Mouse (Mus musculus): ENCODE measurements around the gene Nckap1l.
"Not testable (repeated sequence)": the region's sequence is repeated elsewhere in the genome, so short reads cannot be mapped to it uniquely, and the experiment has no call there.

The Nckap1l gene

DNA sequence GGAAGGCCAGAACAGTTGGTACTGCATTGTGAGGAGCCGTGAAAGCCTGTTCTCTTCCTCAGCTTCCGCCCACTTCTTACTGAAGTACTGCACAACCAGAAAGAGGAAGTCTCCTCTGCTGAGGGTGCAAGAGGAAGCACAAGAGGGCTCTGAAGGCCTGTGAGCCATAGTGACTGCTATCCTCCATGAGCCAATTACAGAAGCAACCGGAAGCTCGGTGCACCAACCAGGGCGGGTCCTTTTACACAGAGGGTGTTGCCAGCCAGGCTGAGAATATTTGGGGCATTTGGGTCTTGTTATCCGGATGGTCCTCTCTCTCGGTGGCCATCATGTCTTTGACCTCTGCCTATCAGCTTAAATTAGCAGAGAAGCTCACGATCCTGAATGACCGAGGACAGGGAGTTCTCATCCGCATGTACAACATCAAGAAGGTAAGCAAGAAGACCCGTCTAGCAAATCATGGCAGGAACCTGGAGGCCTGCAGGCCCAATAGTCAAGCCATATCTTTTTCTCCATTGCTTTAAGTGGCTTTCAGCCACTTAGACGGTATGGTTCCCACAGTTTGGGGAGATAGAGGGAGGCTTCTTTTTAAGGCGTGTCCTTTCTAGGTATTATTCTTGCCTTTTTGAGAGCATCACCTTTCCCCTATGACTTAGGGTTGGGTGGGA is at the start of gene Nckap1l:
Nckap1l (plus strand) TSS at position 244 of the 668 bp plus-strand sequence.
- peak; percentile 20 for DNase-seq

DNA sequence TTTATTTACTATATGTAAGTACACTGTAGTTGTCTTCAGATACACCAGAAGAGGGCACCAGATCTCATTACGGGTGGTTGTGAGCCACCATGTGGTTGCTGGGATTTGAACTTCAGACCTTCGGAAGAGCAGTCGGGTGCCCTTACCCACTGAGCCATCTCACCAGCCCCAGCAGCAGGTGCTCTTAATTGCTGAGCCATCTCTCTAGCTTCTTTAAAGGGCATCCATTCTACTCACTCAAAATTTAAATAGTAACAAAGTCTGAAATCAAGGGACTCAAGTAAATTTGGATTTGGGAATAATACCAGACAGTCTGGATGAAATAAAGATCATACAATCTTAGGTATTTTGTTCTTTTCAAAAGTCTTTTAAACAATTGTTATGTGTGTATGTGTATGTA is 48.0 kb upstream of the Nckap1l start:
- not testable (repeated sequence) for DNase-seq

- DNase-seq, result peak; percentile 12
Observed at GRCm38 (mm10) chr15:103427017-103427416, 26.6 kb upstream of the Nckap1l start.

DNA sequence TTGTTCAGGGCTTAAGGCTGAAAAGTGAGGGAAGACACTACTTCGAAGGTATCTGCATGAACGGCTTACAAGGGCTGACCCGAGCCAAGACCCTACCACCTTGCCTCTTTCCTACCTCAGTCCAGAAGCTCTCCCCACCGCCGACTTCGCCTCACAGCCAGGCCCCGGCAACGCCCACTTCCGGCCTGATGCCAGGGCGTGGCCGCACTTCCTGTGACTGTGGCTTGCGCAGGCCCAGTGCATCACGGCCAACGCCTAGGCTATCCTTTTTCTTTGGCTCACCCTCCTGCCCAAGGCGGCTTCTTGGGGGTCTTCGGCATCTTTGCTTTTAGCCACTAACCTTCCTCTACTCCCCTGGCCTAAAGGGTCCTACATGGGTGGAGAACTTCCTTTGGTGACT is 23.4 kb upstream of the Nckap1l start, which contains the start of gene Gtsf1:
Gtsf1 (minus strand) TSS at position 230 of the 400 bp plus-strand sequence.
- DNase-seq, result no peak

DNA sequence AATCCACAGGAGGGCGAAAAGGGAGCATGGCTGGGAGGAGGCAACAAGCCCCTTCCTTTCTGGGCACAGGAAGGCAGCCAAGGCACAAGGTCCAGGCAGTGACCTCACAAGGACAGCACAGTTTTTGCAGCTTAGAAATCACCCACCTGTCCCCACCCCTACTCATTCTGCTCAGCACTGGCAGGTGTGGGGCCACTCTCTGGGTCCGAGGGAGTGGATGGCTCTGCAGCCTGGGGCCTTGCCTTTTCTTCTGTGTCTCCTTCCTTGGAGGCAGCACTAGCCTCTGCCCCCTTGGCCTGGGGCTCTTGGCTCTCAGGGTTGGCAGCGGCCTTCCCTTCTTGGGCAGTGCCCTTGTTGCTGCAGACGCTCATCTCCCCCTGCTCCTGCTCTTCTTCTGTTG is 7.6 kb upstream of the Nckap1l start:
- DNase-seq, result not testable (repeated sequence)

- no peak for DNase-seq
Observed at GRCm38 (mm10) chr15:103448369-103448768, 5.2 kb upstream of the Nckap1l start, which contains the start of gene Gtsf2. Gtsf2 (minus strand) TSS chr15:103448469.

GRCm38 (mm10) chr15:103454449-103454848 is 855 bp downstream of the Nckap1l start:
- DNase-seq, result no peak

GRCm38 (mm10) chr15:103462539-103463261 is 9.1 kb downstream of the Nckap1l start:
- DNase-seq, result no peak

- DNase-seq, result no peak
Observed at GRCm38 (mm10) chr15:103471488-103472194, 18.0 kb downstream of the Nckap1l start.

DNA sequence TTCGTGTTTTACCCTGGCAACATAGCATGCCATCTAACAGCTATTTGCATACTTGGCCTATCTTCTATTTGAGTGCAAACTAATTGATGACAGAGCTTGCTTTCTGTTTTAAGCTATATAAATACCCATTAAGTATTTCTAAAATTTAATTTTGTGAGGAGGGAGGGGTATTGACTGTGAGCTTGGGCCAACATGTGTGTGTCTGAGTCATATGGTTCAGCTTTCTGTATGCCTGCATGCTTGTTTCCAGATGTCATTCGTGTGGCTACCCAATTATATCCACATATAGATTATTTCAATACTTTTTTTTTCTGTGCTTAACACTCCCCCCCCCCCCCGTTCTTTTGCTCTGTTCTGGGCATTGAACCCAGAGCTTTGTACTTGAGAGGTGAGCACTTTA is 18.7 kb downstream of the Nckap1l start:
- DNase-seq, result no peak

DNA sequence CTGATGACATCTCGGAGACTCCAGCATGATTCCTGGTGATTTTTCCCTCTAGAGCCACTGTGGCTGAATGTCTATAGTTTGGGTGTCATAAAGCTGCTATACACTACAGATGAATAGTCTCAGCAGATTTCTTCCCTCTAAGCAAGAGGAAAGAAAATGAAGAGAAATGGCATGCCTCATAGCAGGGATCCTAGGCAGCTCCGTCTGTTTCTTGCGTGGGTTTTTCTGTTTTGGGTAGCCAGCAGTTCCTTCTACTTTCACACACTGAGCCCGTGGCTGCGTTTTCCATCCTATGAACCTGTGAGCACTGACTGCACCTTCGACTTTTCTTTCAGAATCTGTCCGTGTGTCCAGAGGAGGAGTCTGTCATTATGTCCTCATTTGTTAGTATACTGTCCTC is 19.6 kb downstream of the Nckap1l start:
- no peak for DNase-seq

GRCm38 (mm10) chr15:103473769-103474168 is 20.2 kb downstream of the Nckap1l start:
- DNase-seq, result no peak

DNA sequence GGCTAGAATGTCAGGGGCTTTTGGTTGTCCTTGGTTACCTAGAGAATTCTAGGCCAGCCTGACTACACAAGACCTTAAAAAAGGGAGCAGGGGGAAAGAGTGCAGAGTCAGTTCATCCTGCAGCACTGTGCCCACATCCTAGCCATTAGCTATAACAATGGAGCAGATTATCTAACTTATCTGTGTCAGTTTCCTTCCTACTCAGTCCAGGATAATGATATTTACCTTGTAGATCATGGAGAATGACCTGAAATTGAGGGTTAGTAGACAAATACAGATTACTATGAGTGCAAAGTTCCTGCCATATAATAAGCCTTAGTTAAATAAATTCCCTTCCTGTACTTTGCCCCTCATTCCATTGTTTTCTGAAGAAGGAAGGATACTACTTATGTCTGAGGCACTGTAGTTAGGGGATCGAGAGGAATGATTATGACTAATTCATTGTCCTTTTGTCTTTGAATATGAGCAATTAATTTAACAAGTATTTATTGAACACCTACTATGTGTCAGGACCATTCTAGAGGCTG is 25.5 kb downstream of the Nckap1l start:
- DNase-seq, result no peak

GRCm38 (mm10) chr15:103480129-103480528 is 26.5 kb downstream of the Nckap1l start:
- no peak for DNase-seq

DNA sequence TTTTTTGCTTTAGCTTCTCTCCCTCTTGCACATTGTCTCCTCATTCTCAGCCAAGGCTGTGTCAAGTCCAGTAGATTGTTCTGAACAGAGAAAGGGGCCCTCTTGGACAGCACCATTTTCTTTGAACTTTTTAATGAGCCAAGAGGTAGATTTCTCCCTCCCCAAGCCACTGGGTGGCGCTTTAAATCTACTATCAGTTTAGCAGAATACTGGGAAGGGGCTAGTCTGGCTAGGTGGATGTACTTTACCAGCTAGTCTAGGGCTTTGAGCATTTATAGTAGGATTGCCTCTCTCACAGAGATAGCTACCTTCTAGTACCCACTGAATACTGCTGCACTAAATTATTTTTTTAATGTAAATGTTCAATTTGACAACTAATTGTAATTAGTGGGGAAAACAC is 28.9 kb downstream of the Nckap1l start:
- DNase-seq, result no peak

DNA sequence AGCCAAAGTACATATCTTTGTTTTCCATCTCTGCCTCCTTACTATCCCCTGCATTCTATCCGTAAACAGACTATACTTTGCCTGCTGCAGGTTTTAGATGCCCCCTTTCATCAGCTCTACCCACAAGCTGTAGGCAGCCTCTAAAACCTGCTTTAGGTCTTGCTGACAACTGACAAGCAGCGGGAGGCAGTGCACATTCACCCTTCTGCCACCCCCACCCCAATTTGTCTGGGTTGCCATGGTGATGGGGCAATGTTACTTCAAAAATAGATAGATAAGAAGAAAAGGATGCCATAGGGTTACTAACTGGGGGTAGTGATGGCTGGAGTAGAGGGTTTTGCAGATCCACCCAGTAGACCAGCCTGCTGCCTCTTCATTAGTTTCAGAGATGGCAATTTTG is 30.9 kb downstream of the Nckap1l start:
- no peak for DNase-seq

- DNase-seq, result no peak
Observed at GRCm38 (mm10) chr15:103485106-103485505, 31.5 kb downstream of the Nckap1l start.

- DNase-seq, result no peak
Observed at GRCm38 (mm10) chr15:103486658-103487057, 33.1 kb downstream of the Nckap1l start.

DNA sequence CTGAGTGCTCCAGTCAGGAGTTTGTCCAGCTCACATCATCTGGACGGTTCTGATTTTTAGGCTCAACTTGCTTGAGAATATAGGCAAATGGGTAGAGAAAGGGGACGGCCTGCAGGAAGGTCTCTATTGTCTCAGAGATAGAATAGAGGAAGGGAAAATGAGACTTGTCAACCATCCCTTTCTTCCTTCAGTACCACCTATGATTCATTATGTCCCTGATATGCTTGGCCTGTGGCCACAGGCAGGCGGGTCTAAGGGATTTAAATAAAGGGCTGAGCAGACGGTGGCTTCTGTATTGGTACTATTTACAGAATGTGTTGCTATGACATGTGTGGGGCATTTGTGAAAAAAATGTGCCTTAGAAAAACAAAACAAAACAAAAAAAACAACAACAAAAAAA is 34.7 kb downstream of the Nckap1l start:
- DNase-seq, result no peak

DNA sequence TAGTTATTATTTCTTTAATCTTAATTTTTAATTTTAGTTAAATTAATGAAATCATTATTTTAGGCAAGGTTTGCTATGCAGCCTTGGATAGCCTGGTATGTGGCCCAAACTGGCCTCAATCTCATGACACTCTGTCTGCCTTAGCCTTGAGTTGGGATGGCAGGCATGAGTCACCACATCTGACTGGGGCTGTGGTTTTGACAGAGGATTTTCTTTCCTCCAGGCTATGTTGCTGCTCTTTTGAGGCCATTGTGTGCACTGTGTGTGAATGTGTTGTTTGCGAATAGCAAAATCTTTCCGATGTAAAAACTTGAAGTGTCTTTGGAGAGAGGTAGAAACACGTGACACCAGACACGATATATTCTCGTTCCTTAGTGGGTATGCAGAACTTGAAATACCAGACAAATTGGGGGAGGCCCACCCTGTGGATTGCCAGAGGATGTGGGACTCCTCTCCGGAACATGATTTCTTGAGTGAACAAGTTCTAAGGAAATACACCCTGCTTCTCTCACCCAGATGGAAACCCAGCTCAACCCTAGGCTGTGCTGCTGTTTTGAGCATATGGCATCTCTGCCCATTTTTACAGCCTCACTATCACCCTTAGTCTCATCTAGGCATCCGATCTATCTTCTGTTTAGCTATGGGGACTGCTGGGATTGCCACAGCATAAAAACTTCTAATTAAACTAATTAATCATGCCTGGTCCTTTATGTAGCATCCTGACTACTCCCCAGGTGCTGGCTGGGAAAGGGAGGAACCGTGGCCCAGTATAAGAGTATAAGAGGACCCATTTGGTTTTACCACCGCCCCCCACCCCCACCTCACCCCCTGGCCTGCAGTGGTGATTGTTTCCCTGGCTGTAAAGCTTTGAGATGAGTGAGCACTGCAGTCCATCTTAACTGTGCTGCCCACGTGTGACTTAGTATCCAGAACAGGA is 42.9 kb downstream of the Nckap1l start:
- no peak for DNase-seq

DNA sequence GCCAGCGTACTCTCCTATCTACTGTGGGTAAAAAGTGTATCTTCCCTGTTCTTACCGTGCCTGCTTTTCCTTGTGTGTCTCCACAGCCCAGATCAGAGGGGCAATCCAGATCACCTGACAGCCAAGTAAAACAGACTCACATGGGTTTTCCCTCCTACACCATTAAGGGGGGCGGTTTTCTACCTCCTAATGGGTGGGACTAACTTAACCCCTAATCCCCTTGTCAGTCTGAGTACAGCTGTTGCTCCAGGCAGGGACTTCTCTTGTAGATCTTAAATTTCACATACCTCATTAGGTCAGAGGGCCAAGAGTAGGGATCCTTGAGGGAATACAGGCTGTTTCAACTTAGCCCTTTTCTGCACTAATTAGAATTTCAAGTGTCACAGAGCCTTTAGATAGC is 44.6 kb downstream of the Nckap1l start:
- no peak for DNase-seq

DNA sequence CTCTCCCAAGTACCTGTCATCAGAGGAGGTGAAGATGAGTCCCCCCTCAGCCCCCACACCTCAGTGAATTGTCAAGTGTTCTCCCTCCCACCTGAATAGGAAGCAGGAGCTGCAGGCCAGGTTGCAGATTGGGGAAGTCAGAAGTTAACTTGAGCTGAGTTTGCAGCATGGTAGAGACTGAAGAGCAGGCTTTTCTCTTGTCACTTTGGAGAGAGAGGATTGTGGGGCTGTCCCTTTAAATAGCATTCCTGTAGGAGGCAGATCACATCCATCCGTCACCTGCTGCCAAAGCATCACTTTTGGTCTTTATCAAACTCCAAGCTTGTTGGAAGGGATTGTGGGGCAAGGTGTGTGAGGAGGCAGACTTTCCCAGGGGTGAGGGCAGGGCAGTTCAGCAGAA is 47.1 kb downstream of the Nckap1l start:
- no peak for DNase-seq
